Mouse (Mus musculus): Measurements from ENCODE around the gene Bax. TPM values are rescaled to one million over a fixed set of nuclear protein-coding genes. Genes with fewer than 3 reads are reported as not detected.
"Not testable (repeated sequence)": the region's sequence is repeated elsewhere in the genome, so short reads cannot be mapped to it uniquely, and the experiment has no call there.

Bax gene
- polyA plus RNA-seq, 1 experiment = 105 TPM

DNA sequence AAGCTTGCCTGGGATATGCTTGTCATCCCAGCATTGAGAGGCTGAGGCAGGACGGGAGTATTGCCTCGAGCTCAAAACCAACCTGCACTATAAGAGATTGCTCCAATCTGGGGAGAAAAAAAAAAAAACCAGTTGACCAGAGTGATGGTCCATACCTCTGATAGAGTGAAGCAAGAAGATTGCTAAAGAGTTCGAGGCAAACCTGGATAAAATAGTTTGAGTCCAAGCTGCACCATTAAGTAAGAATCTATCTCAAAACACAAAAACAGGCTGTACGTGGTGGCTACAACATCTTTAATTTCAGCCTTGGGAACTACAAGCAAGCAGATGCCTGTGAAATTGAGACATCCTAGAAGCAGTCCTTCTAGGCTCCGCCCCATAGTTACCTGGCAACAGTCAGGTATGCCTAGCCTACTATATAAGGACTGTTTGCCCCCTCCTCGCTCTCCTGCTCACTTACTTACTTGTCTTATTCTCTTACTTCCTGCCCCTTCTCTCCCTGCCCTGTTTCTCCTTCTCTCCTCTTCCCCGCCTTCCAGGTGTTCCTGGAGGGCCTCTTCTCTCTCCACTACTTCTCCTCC lies 482 bp upstream of the Bax start:
- Histone ChIP-seq H3K4me3 (ENCODE audit: low read depth, low read length) (peak overlapping the region; percentile 81), H3K4me1 (ENCODE audit: control insufficient read depth, insufficient read depth, insufficient read length, low read length) (0 out of 2 replicates have a peak, but pooled peaks cover 2% of the 10 kb centered on the region), H3K27ac (ENCODE audit: insufficient read depth, low read depth, low read length) (no peak overlapping the region), H3K36me3 (ENCODE audit: control insufficient read depth, insufficient read depth, low read length) (peaks cover 13% of the 10 kb centered on the region), H3K27me3 (ENCODE audit: control insufficient read depth, insufficient read depth, low read length) (no peaks in the 10 kb centered on the region)
- WGBS = 35% methylated on average over 7 of the region's 7 CpGs
- TF ChIP-seq POLR2A (IDR thresholded peaks at IDR 0.05; ENCODE audit: low read depth, low read length) (no peak), CTCF (IDR thresholded peaks at IDR 0.05; ENCODE audit: extremely low read depth, insufficient read length, insufficient replicate concordance, low read depth, low read length) (no peak)

DNA sequence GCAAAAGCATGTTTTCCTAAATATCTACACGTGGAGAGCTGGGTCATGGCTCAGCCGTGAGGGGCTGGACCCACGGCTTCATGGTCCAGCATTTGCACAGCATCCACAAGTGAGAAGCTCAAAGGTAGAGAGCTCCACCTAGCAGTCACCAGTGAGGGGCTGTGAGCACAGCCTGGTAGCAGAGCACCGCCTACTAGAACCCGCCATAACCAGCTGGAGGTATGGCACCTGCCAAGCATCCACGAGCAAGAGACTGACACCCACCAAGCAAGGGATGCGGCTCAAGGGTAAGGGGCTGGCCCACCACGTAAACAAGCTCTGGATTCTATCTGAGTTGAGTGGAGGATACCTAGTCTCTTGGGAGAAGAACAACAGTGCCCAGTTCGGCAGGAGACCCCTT lies 1.1 kb downstream of the Bax start:
- Histone ChIP-seq H3K4me3 (ENCODE audit: low read depth, low read length) (peak overlapping the region; percentile 81), H3K4me1 (ENCODE audit: control insufficient read depth, insufficient read depth, insufficient read length, low read length) (peaks cover 9% of the 10 kb centered on the region), H3K27me3 (ENCODE audit: control insufficient read depth, insufficient read depth, low read length) (no peaks in the 10 kb centered on the region), H3K27ac (ENCODE audit: insufficient read depth, low read depth, low read length) (no peak overlapping the region), H3K36me3 (ENCODE audit: control insufficient read depth, insufficient read depth, low read length) (peaks cover 13% of the 10 kb centered on the region)
- 73% methylated on average over 9 of the region's 9 CpGs for WGBS
- no peak for TF ChIP-seq POLR2A (IDR thresholded peaks at IDR 0.05; ENCODE audit: low read depth, low read length)
- no peak for TF ChIP-seq CTCF (IDR thresholded peaks at IDR 0.05; ENCODE audit: extremely low read depth, insufficient read length, insufficient replicate concordance, low read depth, low read length)

DNA sequence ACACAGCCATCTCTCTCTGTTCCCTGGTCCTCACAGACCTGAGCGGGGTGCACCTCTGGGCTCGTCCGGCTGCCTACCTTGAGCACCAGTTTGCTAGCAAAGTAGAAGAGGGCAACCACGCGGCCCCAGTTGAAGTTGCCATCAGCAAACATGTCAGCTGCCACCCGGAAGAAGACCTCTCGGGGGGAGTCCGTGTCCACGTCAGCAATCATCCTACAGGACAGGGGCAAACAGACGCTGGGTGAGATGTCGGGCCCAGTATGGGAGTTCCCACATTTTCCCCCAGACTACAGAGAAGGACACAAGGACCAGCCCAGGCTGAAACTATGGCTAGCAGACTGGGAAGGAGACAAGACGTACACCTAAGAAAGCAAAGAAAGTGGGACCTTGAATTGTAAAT lies 1.6 kb downstream of the Bax start:
- Histone ChIP-seq H3K4me1 (ENCODE audit: control insufficient read depth, insufficient read depth, insufficient read length, low read length) (peaks cover 13% of the 10 kb centered on the region), H3K4me3 (ENCODE audit: low read depth, low read length) (no peak overlapping the region), H3K36me3 (ENCODE audit: control insufficient read depth, insufficient read depth, low read length) (peaks cover 13% of the 10 kb centered on the region), H3K27ac (ENCODE audit: insufficient read depth, low read depth, low read length) (no peak overlapping the region), H3K27me3 (ENCODE audit: control insufficient read depth, insufficient read depth, low read length) (no peaks in the 10 kb centered on the region)
- WGBS = 95% methylated on average over 12 of the region's 12 CpGs
- TF ChIP-seq POLR2A (IDR thresholded peaks at IDR 0.05; ENCODE audit: low read depth, low read length) = no peak
- no peak for TF ChIP-seq CTCF (IDR thresholded peaks at IDR 0.05; ENCODE audit: extremely low read depth, insufficient read length, insufficient replicate concordance, low read depth, low read length)

DNA sequence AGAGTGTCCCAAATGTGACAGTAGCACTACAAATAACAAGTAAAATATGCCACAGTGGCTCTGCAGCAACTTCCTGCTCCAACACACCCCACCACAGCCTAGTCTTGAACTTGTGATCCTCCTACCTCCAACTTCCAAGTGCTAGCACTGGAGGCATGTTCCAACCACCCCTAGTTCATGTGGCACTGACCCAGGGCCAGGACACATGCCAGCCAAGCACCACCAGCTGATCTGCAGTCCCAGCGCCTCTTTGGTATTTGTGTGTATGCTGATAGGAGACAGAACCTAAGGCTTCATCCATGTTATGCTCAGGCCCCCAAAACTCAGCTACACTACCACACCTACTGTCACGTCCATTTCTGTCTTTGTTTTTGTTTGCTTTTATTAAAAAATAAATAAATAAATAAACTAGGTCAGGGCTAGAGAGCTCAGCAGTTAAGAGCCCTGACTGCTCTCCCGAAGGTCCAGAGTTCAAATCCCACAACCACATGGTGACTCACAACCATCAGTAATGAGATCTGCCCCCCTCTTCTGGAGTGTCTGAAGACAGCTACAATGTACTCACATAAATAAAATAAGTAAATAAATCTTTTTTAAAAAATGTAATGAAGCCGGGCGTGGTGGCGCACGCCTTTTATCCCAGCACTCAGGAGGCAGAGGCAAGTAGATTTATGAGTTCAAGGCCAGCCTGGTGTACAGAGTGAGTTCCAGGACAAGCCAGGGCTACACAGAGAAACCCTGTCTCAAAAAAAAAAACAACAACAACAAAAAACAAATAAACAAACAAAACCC lies 2.5 kb downstream of the Bax start:
- TF ChIP-seq POLR2A (IDR thresholded peaks at IDR 0.05; ENCODE audit: low read depth, low read length) (no peak), CTCF (IDR thresholded peaks at IDR 0.05; ENCODE audit: extremely low read depth, insufficient read length, insufficient replicate concordance, low read depth, low read length) (no peak)
- no peaks in the 10 kb centered on the region for H3K27me3 ChIP-seq (ENCODE audit: control insufficient read depth, insufficient read depth, low read length)
- H3K4me3 ChIP-seq (ENCODE audit: low read depth, low read length) = no peak overlapping the region
- H3K27ac ChIP-seq (ENCODE audit: insufficient read depth, low read depth, low read length) = no peak overlapping the region
- H3K4me1 ChIP-seq (ENCODE audit: control insufficient read depth, insufficient read depth, insufficient read length, low read length) = peaks cover 16% of the 10 kb centered on the region
- WGBS = 91% methylated on average over 7 of the region's 7 CpGs
- H3K36me3 ChIP-seq (ENCODE audit: control insufficient read depth, insufficient read depth, low read length) = peaks cover 13% of the 10 kb centered on the region

DNA sequence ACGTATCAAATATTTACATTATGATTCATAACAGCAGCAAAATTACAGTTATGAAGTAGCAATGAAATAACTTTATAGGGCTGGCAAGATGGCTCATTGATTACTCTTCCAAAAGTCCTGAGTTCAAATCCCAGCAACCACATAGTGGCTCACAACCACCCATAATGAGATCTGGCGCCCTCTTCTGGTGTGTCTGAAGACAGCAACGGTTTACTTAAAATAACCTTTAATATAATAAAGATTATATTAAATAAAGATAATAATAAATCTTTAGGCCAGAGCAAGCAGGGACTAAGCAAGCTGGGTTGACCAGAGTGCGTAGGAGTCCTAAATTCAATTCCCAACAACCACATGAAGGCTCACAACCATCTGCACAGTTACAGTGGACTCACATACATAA lies 3.8 kb downstream of the Bax start:
- peaks cover 16% of the 10 kb centered on the region for H3K4me1 ChIP-seq (ENCODE audit: control insufficient read depth, insufficient read depth, insufficient read length, low read length)
- not testable (repeated sequence) for H3K4me3 ChIP-seq (ENCODE audit: low read depth, low read length); H3K27ac ChIP-seq (ENCODE audit: insufficient read depth, low read depth, low read length); H3K27me3 ChIP-seq (ENCODE audit: control insufficient read depth, insufficient read depth, low read length)
- peaks cover 21% of the 10 kb centered on the region for H3K36me3 ChIP-seq (ENCODE audit: control insufficient read depth, insufficient read depth, low read length)
- 70% methylated on average over 4 of the region's 4 CpGs for WGBS

DNA sequence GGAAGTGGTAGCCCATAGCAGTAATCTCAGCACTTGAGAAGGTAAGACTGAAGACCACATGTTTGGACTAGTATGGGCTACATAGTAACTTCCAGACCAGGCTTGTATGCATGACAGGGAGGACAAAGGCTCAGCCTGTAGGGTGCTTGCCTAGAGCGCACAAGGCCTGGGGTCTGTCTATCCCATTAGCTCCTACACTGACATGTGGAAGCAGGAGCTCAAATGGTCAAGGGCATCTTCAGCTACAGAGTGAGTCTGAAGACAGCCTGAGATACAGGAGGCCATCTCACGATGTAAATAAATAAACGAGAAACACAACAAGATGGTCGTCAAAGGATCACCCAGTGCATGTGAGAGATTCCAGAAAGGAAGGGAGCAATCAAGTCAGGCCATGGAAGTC lies 4.4 kb downstream of the Bax start:
- Histone ChIP-seq H3K4me3 (ENCODE audit: low read depth, low read length) (no peak overlapping the region), H3K4me1 (ENCODE audit: control insufficient read depth, insufficient read depth, insufficient read length, low read length) (peaks cover 18% of the 10 kb centered on the region), H3K27me3 (ENCODE audit: control insufficient read depth, insufficient read depth, low read length) (no peaks in the 10 kb centered on the region), H3K36me3 (ENCODE audit: control insufficient read depth, insufficient read depth, low read length) (peaks cover 27% of the 10 kb centered on the region), H3K27ac (ENCODE audit: insufficient read depth, low read depth, low read length) (no peak overlapping the region)
- WGBS = 85% methylated on average over 4 of the region's 4 CpGs
- TF ChIP-seq POLR2A (IDR thresholded peaks at IDR 0.05; ENCODE audit: low read depth, low read length) = no peak
- TF ChIP-seq CTCF (IDR thresholded peaks at IDR 0.05; ENCODE audit: extremely low read depth, insufficient read length, insufficient replicate concordance, low read depth, low read length) = no peak

DNA sequence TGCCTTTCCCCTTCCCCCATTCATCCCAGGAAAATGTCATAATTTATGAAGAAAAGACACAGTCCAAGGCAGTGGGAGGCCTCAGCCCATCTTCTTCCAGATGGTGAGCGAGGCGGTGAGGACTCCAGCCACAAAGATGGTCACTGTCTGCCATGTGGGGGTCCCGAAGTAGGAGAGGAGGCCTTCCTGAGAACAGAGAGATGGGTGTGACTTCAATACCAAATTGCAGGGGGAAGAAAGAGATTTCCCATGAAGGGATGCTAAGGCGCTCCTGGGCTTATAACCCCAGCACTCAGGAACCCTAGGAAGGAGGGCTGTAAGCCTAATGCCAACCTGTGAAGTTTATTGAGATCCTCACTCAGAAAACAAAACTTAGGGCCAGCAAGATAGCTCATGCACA lies 4.9 kb downstream of the Bax start:
- no peaks in the 10 kb centered on the region for H3K27me3 ChIP-seq (ENCODE audit: control insufficient read depth, insufficient read depth, low read length)
- no peak overlapping the region for H3K4me3 ChIP-seq (ENCODE audit: low read depth, low read length)
- peaks cover 32% of the 10 kb centered on the region for H3K36me3 ChIP-seq (ENCODE audit: control insufficient read depth, insufficient read depth, low read length)
- TF ChIP-seq POLR2A (IDR thresholded peaks at IDR 0.05; ENCODE audit: low read depth, low read length) (no peak), CTCF (IDR thresholded peaks at IDR 0.05; ENCODE audit: extremely low read depth, insufficient read length, insufficient replicate concordance, low read depth, low read length) (no peak)
- peaks cover 22% of the 10 kb centered on the region for H3K4me1 ChIP-seq (ENCODE audit: control insufficient read depth, insufficient read depth, insufficient read length, low read length)
- WGBS = 91% methylated on average over 4 of the region's 4 CpGs
- peak overlapping the region; percentile 54; the same call in 1 of the 2 replicates for H3K27ac ChIP-seq (ENCODE audit: insufficient read depth, low read depth, low read length)
